9 mouse cellular contexts compared by ENCODE assay signal in the genomic region with DNA sequence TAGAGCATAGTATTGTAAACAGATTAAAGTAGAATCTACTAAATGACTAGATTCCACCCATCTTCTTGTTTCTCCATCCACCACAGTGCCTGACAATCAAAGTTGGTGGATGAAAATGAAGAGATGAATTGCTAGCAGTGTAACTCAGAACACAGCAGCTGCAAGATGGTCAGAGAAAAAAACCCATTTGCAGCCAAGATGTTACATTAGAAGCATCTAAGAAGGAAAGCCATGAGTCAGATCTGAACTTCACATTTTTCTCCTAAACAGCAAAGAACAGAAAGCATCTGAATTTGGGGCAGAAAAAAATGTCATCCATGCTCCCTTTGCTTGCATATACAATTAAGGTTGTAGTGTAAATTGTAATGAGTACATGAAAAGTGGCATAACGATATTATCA.
"Had no signal": no experiment of that assay in that cellular context is flagged by ENCODE, and none has a peak within 500 bp of the region (broad histone marks: within the 10 kb centered on the region; RNA-seq: fewer than 3 reads in every experiment).

No protein-coding gene starts in this region.

- DNase-seq: retina, postnatal 1 day; right cerebral cortex, postnatal 25 days; right cerebral cortex, postnatal 4 days; spleen, adult 18-20 months; thymus, adult 18-20 months; thymus, adult 2 months; thymus, postnatal 14 days; thymus, postnatal 36 days; thymus, postnatal 4 days had no signal
